Mouse (Mus musculus): ENCODE results near the gene Cdkl2. TPM values are rescaled to one million over a fixed set of nuclear protein-coding genes. Genes with fewer than 3 reads are reported as not detected.

Gene Cdkl2
- 1 to 10 TPM; 3.5 TPM for total RNA-seq (2023)

GRCm38 (mm10) chr5:92043783-92044182 is at the start of gene Cdkl2:
Gene Cdkl2, minus strand, starts transcription at chr5:92043883.

GRCm38 (mm10) chr5:92083417-92084038 is 39.8 kb upstream of the Cdkl2 start, which contains the start of gene G3bp2:
Gene G3bp2, minus strand, starts transcription at chr5:92083719.

GRCm38 (mm10) chr5:91987236-91987635 is 56.4 kb downstream of the Cdkl2 start, which contains the start of gene Odaph:
Gene Odaph, plus strand, starts transcription at chr5:91987475.

DNA sequence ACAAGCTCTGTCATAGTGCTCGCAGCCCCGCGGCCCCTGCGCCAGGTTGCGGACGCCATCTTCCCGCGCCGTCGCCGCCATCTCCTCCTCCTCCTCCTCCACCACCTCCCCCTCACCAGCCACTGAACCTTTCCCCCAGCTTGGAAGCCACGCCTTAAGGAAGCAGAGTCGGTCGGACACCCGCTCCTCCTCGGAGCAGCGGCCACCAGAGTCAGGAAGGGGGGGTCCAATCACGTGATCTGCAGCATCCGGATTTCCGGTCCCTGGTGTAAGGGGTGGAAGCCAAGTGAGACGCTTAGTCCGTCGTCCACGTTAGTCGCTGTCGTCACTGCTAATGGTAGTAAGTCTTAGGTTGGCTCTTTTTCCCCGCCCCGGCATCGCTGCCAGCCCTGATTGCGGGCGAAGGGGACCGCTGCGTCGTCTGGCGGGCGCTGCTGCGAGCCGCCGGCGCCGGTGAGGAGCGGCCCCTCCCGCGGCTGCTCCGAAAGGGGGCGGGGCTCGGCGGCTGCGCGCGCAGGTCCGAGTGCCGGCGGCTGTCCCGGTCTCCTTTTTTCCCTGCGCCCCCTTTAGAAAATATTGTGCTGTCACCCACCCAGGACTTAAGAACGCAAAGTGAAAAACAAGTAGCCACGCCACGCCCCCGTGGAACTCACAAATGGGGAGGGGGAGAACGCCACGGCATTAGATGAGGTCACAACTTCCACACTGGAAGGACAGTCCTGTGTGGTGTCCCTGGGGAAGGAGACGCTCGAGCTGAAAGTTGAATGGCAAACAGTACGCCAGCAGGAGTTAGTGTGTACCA is 80.8 kb downstream of the Cdkl2 start, which contains the start of gene Rchy1:
Rchy1 (minus strand) TSS at position 430 of the 802 bp plus-strand sequence.

Other genes with a start within 250 kb of the Cdkl2 start
- gene Rchy1, start 80.8 kb downstream of the Cdkl2 start, total RNA-seq (2023): 10 to 100 TPM; 91.1 to 92.5 TPM
- not detected for gene Odaph, start 56.4 kb downstream of the Cdkl2 start, total RNA-seq (2023)
- 100 to 1,000 TPM; 126 to 129 TPM for gene G3bp2, start 39.8 kb upstream of the Cdkl2 start, total RNA-seq (2023)
- 10 to 100 TPM; 62.4 to 63.9 TPM for gene Uso1, start 94.1 kb upstream of the Cdkl2 start, total RNA-seq (2023)
- gene U90926, start 171.5 kb upstream of the Cdkl2 start, total RNA-seq (2023): not detected
- under 1 TPM in 1 of 2 experiments, not detected in 1; 0.18 TPM for gene Ppef2, start 212.4 kb upstream of the Cdkl2 start, total RNA-seq (2023)
- 1 to 10 TPM; 6.4 to 7.4 TPM for gene Naaa, start 234.3 kb upstream of the Cdkl2 start, total RNA-seq (2023)

All from T-cell, adult 66 days (primary cell).